Mouse (Mus musculus): ENCODE measurements at regions not wholly inside any gene's neighbourhood (a gene's known extent, or its start where the extent isn't known, plus 50 kb on each side); places are given as distances from the start of the nearest gene placed in this dataset.

DNA sequence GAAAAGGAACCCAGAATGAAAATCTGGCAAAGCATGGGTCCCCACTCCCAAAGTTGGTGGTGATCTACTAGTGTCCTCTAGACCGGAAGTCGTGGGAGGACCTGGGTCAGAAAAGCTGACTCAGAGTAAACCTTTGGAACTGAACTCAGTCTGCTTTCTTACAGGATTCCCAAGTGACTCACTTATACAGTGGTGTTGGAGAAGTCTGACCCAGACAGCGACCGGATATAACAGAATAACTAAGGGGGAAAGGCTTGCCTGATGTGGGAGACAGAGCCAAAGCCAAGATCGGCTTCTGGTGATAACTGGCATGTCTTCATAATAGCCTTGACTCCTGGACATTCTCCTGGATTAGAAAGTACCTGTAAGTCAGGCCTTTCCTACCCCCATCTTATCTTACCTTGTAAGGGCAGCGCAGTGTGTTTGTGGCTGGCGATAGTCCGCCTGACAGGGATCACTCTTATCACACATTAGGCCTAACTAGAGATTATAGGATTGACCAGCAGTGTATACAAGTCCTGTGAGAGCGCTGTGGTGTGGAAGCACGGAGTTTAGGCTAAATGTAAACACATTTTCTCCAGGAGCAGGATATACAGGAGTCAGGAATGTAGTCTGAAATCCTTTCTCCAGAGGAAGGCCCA is 150.4 kb downstream of the Gm19410 start:
- TF ChIP-seq CTCF (IDR thresholded peaks at IDR 0.05; ENCODE audit: low read depth) (no peak), EP300 (IDR thresholded peaks at IDR 0.05; ENCODE audit: low read depth) (no peak)

Measured in liver, postnatal 0 days (tissue).